Mouse (Mus musculus) lung, postnatal 0 days (tissue): ENCODE measurements around the gene Duoxa2. TPM values are rescaled to one million over a fixed set of nuclear protein-coding genes. Genes with fewer than 3 reads are reported as not detected.
"Not testable (repeated sequence)": the region's sequence is repeated elsewhere in the genome, so short reads cannot be mapped to it uniquely, and the experiment has no call there.

Source experiments
- ATAC-seq: fragments of 200-750 bp; cut with Nextera tagmentation; 2 replicates; pipeline ENCODE4 v1.8.0; 2017; ENCODE audit warnings: moderate library complexity
- DNase-seq: peaks from one replicate; pipeline ENCODE4 v3.0.0-alpha.2; 2016; ENCODE audit warnings: low spot score
- H3K27ac ChIP-seq: fragments of 300-500 bp; sonication (generic); 2 replicates; pipeline ENCODE4 v1.5.1; 2014; ENCODE audit warnings: antibody characterized with exemption, mild to moderate bottlenecking, low read length, mixed read lengths
- H3K27me3 ChIP-seq: fragments of 300-500 bp; sonication (generic); replicated peaks from 2 replicates; pipeline ENCODE4 v1.6.1; 2014; ENCODE audit warnings: low read length, mixed read lengths; ENCODE audit not compliant: insufficient read depth
- H3K36me3 ChIP-seq: fragments of 300-500 bp; sonication (generic); 2 replicates; pipeline ENCODE4 v1.6.1; 2014; ENCODE audit warnings: low read length, mixed read lengths; ENCODE audit not compliant: insufficient read depth
- H3K4me1 ChIP-seq: fragments of 300-500 bp; sonication (generic); 2 replicates; pipeline ENCODE4 v1.6.1; 2014; ENCODE audit warnings: antibody characterized with exemption, low read depth, low read length, mixed read lengths; ENCODE audit not compliant: insufficient read depth
- H3K4me2 ChIP-seq: fragments of 300-500 bp; sonication (generic); replicated peaks from 2 replicates; pipeline ENCODE4 v1.6.1; 2014; ENCODE audit warnings: low read depth, mild to moderate bottlenecking, low read length, moderate library complexity, mixed read lengths
- H3K4me3 ChIP-seq: fragments of 300-500 bp; sonication (generic); 2 replicates; pipeline ENCODE4 v1.5.1; 2014; ENCODE audit warnings: low read depth, low read length
- H3K9ac ChIP-seq: fragments of 300-500 bp; sonication (generic); replicated peaks from 2 replicates; pipeline ENCODE4 v1.6.1; 2014; ENCODE audit warnings: low read depth, mild to moderate bottlenecking
- H3K9me3 ChIP-seq: fragments of 300-500 bp; sonication (generic); 2 replicates; pipeline ENCODE4 v1.6.1; 2016; ENCODE audit warnings: low read length, mixed read lengths
- CTCF ChIP-seq: IDR thresholded peaks from 2 replicates; pipeline ENCODE4 v1.5.1; 2016; ENCODE audit warnings: antibody characterized with exemption, mild to moderate bottlenecking
- EP300 ChIP-seq: IDR thresholded peaks from 2 replicates; pipeline ENCODE4 v1.6.1; 2016; ENCODE audit warnings: antibody characterized with exemption, mild to moderate bottlenecking, control low read depth
- WGBS: fragments of 180-500 bp; shearing (Covaris S2); extraction: QIAGEN DNeasy Blood & Tissue Kit; methylation state at CpG from one replicate; pipeline ENCODE4 v1.1.7; 2014; 5-methylcytosine and 5-hydroxymethylcytosine counted together
- polyA plus RNA-seq: library from polyadenylated mRNA; unstranded; fragments of >200 nt; fragmentation: Nextera tagmentation; extraction: Ambion mirVana; gene quantifications from 2 replicates; pipeline ENCODE4 v1.2.1, GENCODE M21; 2015

Gene Duoxa2
- polyA plus RNA-seq, 1 experiment from 2014 or later: 0.07 TPM

GRCm38 (mm10) chr2:122332222-122332621 lies 33.5 kb downstream of the Duoxa2 start:
- Histone ChIP-seq H3K4me1 (no peaks in the 10 kb centered on the region), H3K36me3 (no peaks in the 10 kb centered on the region), H3K27me3 (no peaks in the 10 kb centered on the region), H3K4me3 (no peak overlapping the region), H3K27ac (no peak overlapping the region), H3K9ac (no peak overlapping the region), H3K9me3 (no peaks in the 10 kb centered on the region), H3K4me2 (no peak overlapping the region)
- TF ChIP-seq EP300 (no peak), CTCF (no peak)
- WGBS: 55% methylated on average over 3 of the region's 3 CpGs
- ATAC-seq (no peak), DNase-seq (no peak)

- Histone ChIP-seq H3K4me2 (no peak overlapping the region), H3K9ac (no peak overlapping the region), H3K27me3 (no peaks in the 10 kb centered on the region), H3K4me1 (no peaks in the 10 kb centered on the region), H3K9me3 (no peaks in the 10 kb centered on the region), H3K27ac (no peak overlapping the region), H3K36me3 (no peaks in the 10 kb centered on the region), H3K4me3 (no peak overlapping the region)
- TF ChIP-seq EP300 (no peak), CTCF (no peak)
- WGBS: 38% methylated on average over 3 of the region's 3 CpGs
- DNase-seq (no peak), ATAC-seq (no peak)
Observed at GRCm38 (mm10) chr2:122334170-122334569, 35.5 kb downstream of the Duoxa2 start.

GRCm38 (mm10) chr2:122337291-122337690 lies 38.6 kb downstream of the Duoxa2 start:
- no peak overlapping the region for H3K9ac ChIP-seq
- H3K27ac ChIP-seq: no peak overlapping the region
- no peaks in the 10 kb centered on the region for H3K9me3 ChIP-seq
- no peak overlapping the region for H3K4me3 ChIP-seq
- no peak overlapping the region for H3K4me2 ChIP-seq
- TF ChIP-seq EP300 (no peak), CTCF (no peak)
- ATAC-seq (no peak), DNase-seq (no peak)
- WGBS: 60% methylated on average over 21 of the region's 21 CpGs
- no peaks in the 10 kb centered on the region for H3K27me3 ChIP-seq
- no peaks in the 10 kb centered on the region for H3K36me3 ChIP-seq
- H3K4me1 ChIP-seq: no peaks in the 10 kb centered on the region

DNA sequence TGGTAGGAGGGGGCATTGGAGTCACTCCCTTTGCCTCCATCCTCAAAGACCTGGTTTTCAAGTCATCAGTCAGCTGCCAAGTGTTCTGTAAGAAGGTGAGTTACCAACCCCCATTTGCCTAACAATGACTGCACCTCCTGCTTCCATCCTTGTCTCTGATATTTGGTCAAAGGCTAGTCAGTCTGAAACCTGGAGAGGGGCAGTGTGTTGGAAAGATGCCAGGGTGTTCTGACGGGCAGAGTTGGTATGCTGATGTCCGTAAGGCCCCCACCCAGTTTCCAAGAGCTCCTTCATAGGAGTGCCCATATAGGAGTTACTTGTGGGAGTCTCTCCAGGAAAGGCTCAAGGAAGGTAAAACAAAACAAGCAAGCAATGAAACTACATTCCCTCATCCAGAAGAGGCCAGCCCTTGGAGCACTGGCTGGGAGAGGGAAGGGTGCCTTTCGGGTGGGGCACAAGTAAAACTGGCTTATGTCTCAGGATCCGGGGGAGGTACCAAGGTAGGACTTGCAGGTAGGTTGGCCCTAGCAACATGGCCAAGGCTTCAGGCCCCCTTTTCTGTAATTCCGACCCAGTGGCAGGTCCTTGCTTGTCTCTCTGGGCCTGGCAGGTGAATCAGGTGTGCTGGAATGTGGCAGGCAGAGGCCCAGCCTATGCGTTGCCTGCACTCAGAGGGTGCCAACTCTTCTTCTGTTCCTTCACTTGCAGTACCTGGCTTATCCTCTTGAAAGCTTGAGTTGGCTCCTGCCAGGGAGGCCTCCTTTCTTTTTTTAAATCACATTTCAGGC lies 46.6 kb downstream of the Duoxa2 start:
- 38% methylated on average over 6 of the region's 6 CpGs for WGBS
- Histone ChIP-seq H3K9me3 (no peaks in the 10 kb centered on the region), H3K4me1 (peaks cover 6% of the 10 kb centered on the region; the same call in 1 of the 2 replicates), H3K4me3 (no peak overlapping the region), H3K36me3 (no peaks in the 10 kb centered on the region), H3K27ac (peak overlapping the region; percentile 57; the same call in 1 of the 2 replicates), H3K4me2 (no peak overlapping the region), H3K27me3 (no peaks in the 10 kb centered on the region), H3K9ac (no peak overlapping the region)
- DNase-seq: peak; percentile 67
- peak; percentile 44 for ATAC-seq
- no peak for TF ChIP-seq EP300
- TF ChIP-seq CTCF: peak; percentile 14; the same call in 1 of the 2 replicates

- H3K4me2 ChIP-seq, H3K4me3 ChIP-seq, H3K4me1 ChIP-seq, ATAC-seq, H3K9ac ChIP-seq, H3K27me3 ChIP-seq, H3K9me3 ChIP-seq, DNase-seq, H3K36me3 ChIP-seq: not testable (repeated sequence)
- 83% methylated on average over 6 of the region's 6 CpGs for WGBS
- H3K27ac ChIP-seq: peak overlapping the region; percentile 57; the same call in 1 of the 2 replicates
Observed at GRCm38 (mm10) chr2:122346164-122346563, 47.5 kb downstream of the Duoxa2 start.

- H3K9me3 ChIP-seq: no peaks in the 10 kb centered on the region
- H3K4me2 ChIP-seq: no peak overlapping the region
- 91% methylated on average over 3 of the region's 3 CpGs for WGBS
- no peaks in the 10 kb centered on the region for H3K27me3 ChIP-seq
- H3K4me3 ChIP-seq: no peak overlapping the region
- no peak overlapping the region for H3K27ac ChIP-seq
- no peak for DNase-seq
- ATAC-seq: no peak
- peaks cover 6% of the 10 kb centered on the region; the same call in 1 of the 2 replicates for H3K4me1 ChIP-seq
- TF ChIP-seq EP300: no peak
- no peak for TF ChIP-seq CTCF
- no peaks in the 10 kb centered on the region for H3K36me3 ChIP-seq
- H3K9ac ChIP-seq: no peak overlapping the region
Observed at GRCm38 (mm10) chr2:122347257-122347656, 48.6 kb downstream of the Duoxa2 start.
